Mouse (Mus musculus) stomach, postnatal 0 days (tissue): ENCODE results near the gene Rtn4rl2.

Experiments
- CTCF ChIP-seq: IDR thresholded peaks from 2 replicates; pipeline ENCODE4 v1.5.1; 2016; ENCODE audit warnings: antibody characterized with exemption, low read depth, mild to moderate bottlenecking, moderate library complexity
- EP300 ChIP-seq: optimal IDR thresholded peaks from 2 replicates; pipeline ENCODE3; 2016; ENCODE audit warnings: antibody characterized with exemption

DNA sequence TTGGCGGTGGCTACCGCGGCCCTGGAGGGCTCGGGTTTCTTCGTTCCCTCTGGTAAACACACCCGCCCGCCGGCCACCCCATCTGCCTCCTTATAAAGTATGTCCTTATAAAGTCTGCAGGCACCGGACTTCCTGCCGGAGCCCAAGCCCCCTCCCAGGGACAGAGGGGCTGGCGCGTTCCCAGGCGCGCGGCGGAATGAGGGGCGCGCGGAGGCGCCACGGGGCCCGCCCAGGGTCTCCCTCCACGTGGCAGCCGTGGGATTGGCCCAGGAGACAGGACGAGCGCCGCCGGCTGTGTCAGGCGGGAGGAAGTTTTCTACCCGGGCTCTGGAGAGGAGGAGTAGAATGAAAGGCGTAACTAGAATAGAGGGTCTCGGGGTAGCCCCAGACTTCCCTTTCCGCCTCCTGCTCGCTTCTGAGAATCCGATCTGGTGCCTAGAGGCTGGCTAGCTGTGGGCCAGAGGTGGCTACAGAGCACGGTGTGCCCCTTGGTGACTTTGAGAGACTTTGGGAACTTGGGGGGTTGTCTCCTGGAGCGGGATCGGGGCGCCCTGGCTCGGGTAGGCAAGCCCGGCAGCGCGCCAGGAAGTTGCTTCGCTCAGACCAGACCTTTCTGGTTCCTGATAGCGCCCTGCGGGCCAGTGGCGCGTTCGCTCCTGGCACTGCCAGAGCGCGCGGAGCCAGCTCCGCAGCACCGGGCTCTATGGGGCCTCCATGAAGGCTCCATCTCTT lies 46.3 kb downstream of the Rtn4rl2 start:
- TF ChIP-seq CTCF (no peak; the same call in 1 of the 2 replicates), EP300 (no peak)
